Mouse (Mus musculus) heart, postnatal 0 days (tissue): ENCODE data around the gene Vsnl1.

ENCODE experiments used
- CTCF ChIP-seq: IDR thresholded peaks from 2 replicates; pipeline ENCODE4 v1.5.1; 2016; ENCODE audit warnings: antibody characterized with exemption, control low read depth, low read depth
- EP300 ChIP-seq: IDR thresholded peaks from 2 replicates; pipeline ENCODE4 v1.6.1; 2016; ENCODE audit warnings: antibody characterized with exemption, low read depth

DNA sequence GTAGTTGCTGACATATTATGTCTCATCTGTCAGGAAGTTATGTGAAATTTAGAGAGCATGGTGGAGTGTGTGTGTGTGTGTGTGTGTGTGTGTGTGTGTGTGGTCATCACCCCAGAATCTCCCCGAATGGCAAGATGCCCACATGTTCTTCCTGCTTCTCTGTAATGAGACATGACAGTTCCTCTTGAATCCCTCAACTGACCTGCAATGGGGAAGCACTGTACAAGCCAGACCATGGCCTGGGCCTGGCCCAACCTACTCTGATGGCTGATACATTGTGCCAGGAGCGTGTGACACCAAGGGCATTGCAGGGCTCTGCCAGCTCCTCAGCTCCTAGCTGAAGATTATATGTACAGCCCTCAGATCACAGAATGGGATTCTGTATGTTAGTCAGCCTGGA, 98.2 kb downstream of the Vsnl1 start:
- TF ChIP-seq CTCF, result no peak
- no peak for TF ChIP-seq EP300
